Mouse (Mus musculus) heart, embryonic 14.5 days (tissue): ENCODE results near the gene Rab25. TPM values are rescaled to one million over a fixed set of nuclear protein-coding genes. Genes with fewer than 3 reads are reported as not detected.

ENCODE experiments used
- ATAC-seq: fragments of 200-750 bp; cut with Nextera tagmentation; 2 replicates; pipeline ENCODE4 v1.8.0; 2017; ENCODE audit warnings: low read depth, moderate TSS enrichment; ENCODE audit not compliant: insufficient number of reproducible peaks, insufficient read depth, low FRiP score
- H3K27ac ChIP-seq, 2 experiments: fragments of 200-500 bp in 1 of 2; fragments of 300-500 bp in 1 of 2; sonication (generic) in 1 of 2; replicated peaks in 1 of 2; 2 replicates each; pipeline ENCODE4 v1.5.1; 2012 to 2014; ENCODE audit warnings: low read depth in 2 of 2, low read length in 2 of 2, control low read depth in 1 of 2, mild to moderate bottlenecking in 1 of 2, mixed read lengths in 1 of 2; ENCODE audit not compliant: control insufficient read depth in 1 of 2, insufficient read depth in 1 of 2
- H3K27me3 ChIP-seq: fragments of 300-500 bp; sonication (generic); 2 replicates; pipeline ENCODE4 v1.6.1; 2014; ENCODE audit warnings: mild to moderate bottlenecking, low read length, control low read depth; ENCODE audit not compliant: control insufficient read depth, insufficient read depth
- H3K36me3 ChIP-seq: fragments of 300-500 bp; sonication (generic); 2 replicates; pipeline ENCODE4 v1.6.1; 2014; ENCODE audit warnings: mild to moderate bottlenecking, control low read depth, low read length, mixed read lengths; ENCODE audit not compliant: control insufficient read depth, insufficient read depth
- H3K4me1 ChIP-seq, 2 experiments: fragments of 200-500 bp in 1 of 2; fragments of 300-500 bp in 1 of 2; sonication (generic) in 1 of 2; 2 replicates each; pipeline ENCODE4 v1.6.1; 2012 to 2014; ENCODE audit warnings: low read length in 2 of 2, control low read depth in 1 of 2, mixed read lengths in 1 of 2; ENCODE audit not compliant: control insufficient read depth in 2 of 2, insufficient read depth in 2 of 2
- H3K4me2 ChIP-seq: fragments of 300-500 bp; sonication (generic); 2 replicates; pipeline ENCODE4 v1.6.1; 2014; ENCODE audit warnings: mild to moderate bottlenecking, low read length
- H3K4me3 ChIP-seq, 2 experiments: fragments of 200-500 bp in 1 of 2; fragments of 300-500 bp in 1 of 2; sonication (generic) in 1 of 2; 2 replicates each; pipeline ENCODE4 v1.5.1; 2012 to 2014; ENCODE audit warnings: low read length in 2 of 2, mild to moderate bottlenecking in 2 of 2, control low read depth in 1 of 2, low read depth in 1 of 2, moderate library complexity in 1 of 2; ENCODE audit not compliant: control insufficient read depth in 1 of 2, insufficient read depth in 1 of 2
- H3K9ac ChIP-seq: fragments of 300-500 bp; sonication (generic); 2 replicates; pipeline ENCODE4 v1.6.1; 2014; ENCODE audit warnings: mild to moderate bottlenecking, low read length
- H3K9me3 ChIP-seq: fragments of 300-500 bp; sonication (generic); 2 replicates; pipeline ENCODE4 v1.6.1; 2016; ENCODE audit warnings: low read length, control low read depth; ENCODE audit not compliant: control insufficient read depth
- WGBS: fragments of 180-500 bp; shearing (Covaris S2); extraction: QIAGEN DNeasy Blood & Tissue Kit; methylation state at CpG from one replicate; pipeline ENCODE4 v1.1.7; 2014; 5-methylcytosine and 5-hydroxymethylcytosine counted together
- polyA plus RNA-seq: library from polyadenylated mRNA; unstranded; fragments of >200 nt; fragmentation: Nextera tagmentation; extraction: Ambion mirVana; gene quantifications from 2 replicates; pipeline ENCODE4 v1.2.1, GENCODE M21; 2014

The Rab25 gene
- polyA plus RNA-seq, 1 experiment from 2014 or later: 0.30 TPM

DNA sequence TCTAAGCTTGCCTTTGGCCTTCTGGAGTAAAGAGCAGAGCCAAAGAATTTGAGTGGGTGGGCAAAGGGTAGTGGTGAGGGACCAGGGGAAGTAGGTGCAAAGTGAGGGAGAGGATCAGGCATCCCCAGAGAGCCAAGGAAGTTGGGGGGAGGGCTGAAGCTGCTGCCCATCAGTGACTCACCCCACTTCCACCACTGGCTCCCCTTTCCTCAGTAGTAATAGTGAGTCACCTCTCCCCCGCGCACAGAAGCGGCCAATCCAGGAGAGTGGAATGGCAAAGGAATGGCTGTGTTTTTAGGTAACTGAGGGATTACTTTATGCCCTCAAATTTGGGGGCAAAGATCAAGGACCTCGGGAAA is 44.6 kb downstream of the Rab25 start:
- Histone ChIP-seq H3K4me1 (peaks cover 12 to 28% of the 10 kb centered on the region in 2 experiments), H3K9me3 (no peaks in the 10 kb centered on the region), H3K9ac (peak overlapping the region; percentile 31; the same call in 1 of the 2 replicates), H3K4me2 (peak overlapping the region; percentile 94), H3K36me3 (peaks cover 6% of the 10 kb centered on the region; the same call in 1 of the 2 replicates), H3K4me3 (peak overlapping the region in 1 of 2 experiments; percentile 74; a peak in 2 of 4 replicates), H3K27ac (peak overlapping the region; percentile 50 to 89), H3K27me3 (no peaks in the 10 kb centered on the region)
- 17% methylated on average over 4 of the region's 4 CpGs for WGBS
- peak; percentile 18; the same call in 1 of the 2 replicates for ATAC-seq

DNA sequence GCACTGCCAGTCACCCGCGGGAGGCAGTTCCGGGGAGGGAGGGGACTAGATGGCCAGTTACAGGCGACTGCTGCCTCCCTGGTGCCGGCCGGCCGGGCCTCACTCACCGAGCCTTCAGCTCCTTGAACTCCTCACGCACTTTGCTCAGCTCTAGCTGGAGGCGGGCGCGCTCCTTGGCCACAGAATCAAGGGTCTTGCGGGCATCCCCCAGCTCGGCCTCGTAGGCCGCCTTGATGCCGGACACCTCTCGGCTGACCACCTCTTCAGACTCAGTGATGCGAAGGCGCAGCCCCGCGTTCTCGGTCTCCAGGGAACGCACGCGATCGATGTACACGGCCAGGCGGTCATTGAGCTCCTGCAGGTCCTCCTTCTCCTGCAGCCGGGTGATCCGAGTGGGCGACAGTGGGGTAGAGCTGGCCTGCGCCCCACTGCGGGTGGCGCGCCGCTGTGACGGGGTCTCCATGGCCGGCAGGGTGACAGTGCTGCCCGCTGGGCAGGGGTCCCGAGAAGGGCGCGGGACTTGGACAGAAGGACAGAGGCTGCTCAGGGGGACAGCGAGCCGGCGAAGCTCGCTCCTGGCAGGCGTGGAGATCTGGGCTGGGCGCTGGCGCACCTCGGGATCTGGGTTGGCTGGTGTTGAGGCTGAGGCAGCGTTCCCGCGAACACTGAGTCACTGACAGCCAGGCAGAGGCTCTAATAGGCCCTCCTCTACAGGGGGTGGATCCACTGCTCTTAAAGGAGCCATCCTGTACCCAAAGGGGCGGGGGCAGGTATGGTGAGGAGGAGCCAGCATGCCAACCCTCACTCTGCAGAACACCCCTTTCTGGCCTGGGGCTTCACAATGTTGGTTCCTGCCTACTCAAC is 45.2 kb downstream of the Rab25 start:
- Histone ChIP-seq H3K27ac (peak overlapping the region; percentile 63 to 89), H3K27me3 (no peaks in the 10 kb centered on the region)
- under 1% methylated on average over 55 of the region's 55 CpGs for WGBS

DNA sequence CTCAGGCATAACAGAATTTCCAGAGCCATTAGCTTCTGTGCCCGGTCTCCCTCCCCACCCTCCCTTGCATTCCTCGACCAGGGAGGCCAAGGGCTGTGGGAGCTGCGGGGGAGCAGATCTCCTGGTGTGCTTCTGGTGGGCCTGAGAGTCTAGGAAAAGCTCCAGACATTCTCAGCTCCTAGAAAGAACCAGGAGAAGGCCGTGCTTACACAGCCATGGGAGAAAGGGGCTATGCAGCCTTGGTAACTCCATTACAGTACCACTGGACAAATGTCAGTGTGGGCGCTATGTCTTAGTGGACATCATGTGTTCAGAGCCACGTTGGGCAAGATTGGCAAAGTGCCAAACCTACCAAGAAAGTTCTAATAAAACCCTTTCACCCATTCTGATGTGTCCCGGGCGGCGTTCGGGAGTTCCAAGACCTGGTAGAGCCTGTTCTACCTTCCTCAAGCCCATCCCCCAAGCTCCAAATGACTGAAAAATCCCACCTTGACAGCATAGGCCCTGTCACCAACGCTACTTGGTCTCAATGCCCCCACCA is 46.0 kb downstream of the Rab25 start:
- Histone ChIP-seq H3K9me3 (no peaks in the 10 kb centered on the region), H3K4me1 (peaks cover 12 to 31% of the 10 kb centered on the region in 2 experiments), H3K4me3 (peak overlapping the region; percentile 74 to 80), H3K9ac (peak overlapping the region; percentile 93), H3K27me3 (no peaks in the 10 kb centered on the region), H3K27ac (peak overlapping the region; percentile 74 to 89), H3K4me2 (peak overlapping the region; percentile 94), H3K36me3 (peaks cover 16% of the 10 kb centered on the region)
- ATAC-seq: 0 out of 2 replicates have a peak, but pooled peaks have one; percentile 18
- WGBS: 11% methylated on average over 11 of the region's 11 CpGs

More for the DNA sequence above, 45.2 kb downstream of the Rab25 start:
- Histone ChIP-seq H3K4me1 (peaks cover 12 to 28% of the 10 kb centered on the region in 2 experiments), H3K4me3 (peak overlapping the region; percentile 74 to 80), H3K9ac (peak overlapping the region; percentile 93), H3K9me3 (no peaks in the 10 kb centered on the region), H3K4me2 (peak overlapping the region; percentile 94), H3K36me3 (peaks cover 12% of the 10 kb centered on the region)
- peak; percentile 90 for ATAC-seq

DNA sequence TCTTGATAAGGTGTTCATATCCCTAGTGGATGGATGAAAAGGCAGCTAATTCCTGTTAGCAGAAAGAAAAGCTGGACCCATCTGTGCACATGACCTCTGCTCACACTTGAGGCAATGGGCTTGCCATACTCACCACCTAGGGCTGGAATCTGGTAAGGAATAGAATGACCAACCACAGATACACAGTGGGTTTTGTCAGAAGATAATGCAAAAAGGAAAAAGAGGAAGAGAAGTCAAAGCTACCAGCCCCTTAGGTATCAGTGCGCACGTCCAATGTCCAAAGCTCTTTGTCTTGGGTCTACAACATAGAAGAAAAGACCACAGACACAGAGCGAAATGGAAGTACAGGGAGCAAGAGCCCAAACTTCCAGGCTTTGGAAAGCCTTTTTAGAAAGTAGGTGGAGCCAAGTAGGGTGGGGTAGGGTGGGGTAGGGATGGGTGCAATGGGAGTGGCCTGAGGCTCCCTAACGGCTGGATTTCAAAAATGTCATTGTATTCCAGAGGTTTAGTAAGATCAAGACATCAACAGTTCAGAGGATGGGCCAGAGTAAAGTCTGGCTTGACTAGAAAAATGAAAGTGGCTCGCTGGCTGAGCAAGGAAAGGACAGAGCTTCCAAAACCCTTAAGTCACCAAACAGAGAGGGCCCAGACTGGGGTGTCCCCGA is 46.6 kb downstream of the Rab25 start:
- H3K27me3 ChIP-seq: no peaks in the 10 kb centered on the region
- WGBS: 56% methylated on average over 6 of the region's 6 CpGs
- H3K9me3 ChIP-seq: no peaks in the 10 kb centered on the region
- H3K9ac ChIP-seq: peak overlapping the region; percentile 93
- H3K27ac ChIP-seq: peak overlapping the region; percentile 74 to 89
- H3K4me2 ChIP-seq: peak overlapping the region; percentile 94
- peaks cover 16% of the 10 kb centered on the region for H3K36me3 ChIP-seq
- no peak for ATAC-seq
- H3K4me1 ChIP-seq: peaks cover 15 to 35% of the 10 kb centered on the region in 2 experiments
- peak overlapping the region; percentile 74 to 80 for H3K4me3 ChIP-seq

DNA sequence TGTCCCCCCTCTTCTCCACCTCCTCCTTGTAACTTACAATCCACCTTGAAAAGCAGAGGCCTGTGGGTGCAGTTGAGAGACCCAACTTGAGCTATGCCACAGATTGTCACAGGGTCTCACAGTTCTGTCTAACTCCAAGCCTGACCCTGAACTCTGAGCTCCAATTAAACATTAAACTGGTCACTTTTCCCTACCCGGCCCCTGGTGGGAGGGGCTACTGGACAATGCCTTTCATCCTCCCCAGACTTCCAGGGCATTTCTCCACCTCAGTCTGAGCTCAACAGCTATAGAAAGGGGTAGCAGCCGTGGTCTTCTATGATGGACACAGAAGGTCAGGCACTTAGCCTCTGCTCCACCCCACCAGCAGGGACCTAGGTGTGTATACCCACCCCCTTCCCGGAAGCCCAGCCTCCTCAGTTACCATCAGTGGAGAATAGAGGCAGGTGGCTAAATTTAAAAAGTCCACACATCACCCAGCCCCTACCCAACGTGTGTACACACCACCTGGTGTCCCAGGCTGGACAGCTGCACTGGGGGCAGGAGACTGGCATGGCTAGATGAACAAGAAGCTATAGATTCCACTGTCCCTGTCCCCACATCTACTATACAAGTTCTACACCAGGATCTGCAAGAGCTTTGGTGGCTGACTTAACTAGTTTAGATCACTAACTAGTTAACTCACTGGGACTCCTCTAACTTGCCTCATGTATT is 47.3 kb downstream of the Rab25 start:
- H3K4me2 ChIP-seq: peak overlapping the region; percentile 94
- H3K9ac ChIP-seq: peak overlapping the region; percentile 93; the same call in 1 of the 2 replicates
- peaks cover 17 to 41% of the 10 kb centered on the region in 2 experiments for H3K4me1 ChIP-seq
- H3K27ac ChIP-seq: peak overlapping the region in 1 of 2 experiments; percentile 89; a peak in 2 of 4 replicates
- H3K9me3 ChIP-seq: no peaks in the 10 kb centered on the region
- WGBS: 64% methylated on average over 4 of the region's 4 CpGs
- peaks cover 16% of the 10 kb centered on the region for H3K36me3 ChIP-seq
- H3K4me3 ChIP-seq: peak overlapping the region in 1 of 2 experiments; percentile 74; a peak in 2 of 4 replicates
- ATAC-seq: no peak
- H3K27me3 ChIP-seq: no peaks in the 10 kb centered on the region

DNA sequence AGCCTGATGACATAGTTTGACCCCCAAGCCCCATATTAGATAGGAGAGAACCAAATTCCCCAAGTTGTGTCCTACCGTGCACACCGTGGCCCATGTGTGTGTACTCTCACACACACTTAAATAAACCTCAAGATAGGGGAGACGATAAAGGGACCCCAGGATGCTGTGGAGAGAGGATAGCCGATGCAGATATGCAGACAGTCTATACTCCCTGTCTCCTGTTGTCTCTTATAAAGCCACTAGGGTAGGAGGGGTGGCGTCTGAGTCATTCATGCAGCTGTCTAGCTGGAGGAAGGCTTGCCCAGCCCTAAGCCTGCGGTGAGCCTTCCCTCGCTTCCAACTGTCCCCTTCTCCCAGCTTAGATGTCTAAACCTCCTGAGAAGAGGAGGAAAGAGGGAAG is 48.0 kb downstream of the Rab25 start:
- H3K27ac ChIP-seq: no peak overlapping the region
- no peak overlapping the region for H3K4me3 ChIP-seq
- H3K9me3 ChIP-seq: no peaks in the 10 kb centered on the region
- H3K4me2 ChIP-seq: peak overlapping the region; percentile 94; the same call in 1 of the 2 replicates
- peaks cover 24 to 48% of the 10 kb centered on the region in 2 experiments for H3K4me1 ChIP-seq
- H3K9ac ChIP-seq: peak overlapping the region; percentile 93; the same call in 1 of the 2 replicates
- peaks cover 16% of the 10 kb centered on the region for H3K36me3 ChIP-seq
- no peak for ATAC-seq
- 80% methylated on average over 7 of the region's 7 CpGs for WGBS
- no peaks in the 10 kb centered on the region for H3K27me3 ChIP-seq

DNA sequence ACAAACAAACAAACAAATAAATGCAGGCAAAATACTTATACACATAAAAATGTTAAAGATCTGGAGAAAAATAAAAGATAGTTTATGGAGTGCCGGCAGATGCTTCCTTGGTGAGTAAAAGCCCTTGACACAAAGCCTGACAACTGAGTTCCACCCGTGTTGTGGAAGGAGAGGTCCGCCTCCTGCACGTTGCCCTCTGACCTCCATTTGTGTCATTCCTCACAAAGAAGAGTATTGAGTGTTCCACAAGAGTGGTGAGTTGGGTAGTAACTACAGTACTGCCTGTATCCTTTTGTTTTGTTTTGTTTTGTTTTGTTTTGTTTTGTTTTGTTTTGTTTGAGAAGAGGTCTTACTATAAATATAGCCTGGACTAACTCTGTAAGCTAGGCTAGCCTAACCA is 48.5 kb downstream of the Rab25 start:
- Histone ChIP-seq H3K4me2 (no peak overlapping the region), H3K36me3 (peaks cover 16% of the 10 kb centered on the region), H3K4me3 (no peak overlapping the region), H3K27ac (no peak overlapping the region), H3K9me3 (no peaks in the 10 kb centered on the region), H3K4me1 (peaks cover 29 to 53% of the 10 kb centered on the region in 2 experiments), H3K27me3 (no peaks in the 10 kb centered on the region), H3K9ac (no peak overlapping the region)
- WGBS: 82% methylated on average over 4 of the region's 4 CpGs
- no peak for ATAC-seq
